Mouse (Mus musculus): ENCODE results near the gene Phlpp1. TPM values are rescaled to one million over a fixed set of nuclear protein-coding genes. Genes with fewer than 3 reads are reported as not detected.

The Phlpp1 gene
- total and polyA plus RNA-seq, 2 experiments: 8.3 to 8.7 TPM

GRCm38 (mm10) chr1:106148386-106149380 lies 22.9 kb upstream of the Phlpp1 start:
- H3K36me3 ChIP-seq (ENCODE audit: control insufficient read depth, insufficient read depth, low read length): no peaks in the 10 kb centered on the region
- 83% methylated on average over 17 of the region's 17 CpGs for WGBS
- H3K27me3 ChIP-seq (ENCODE audit: control insufficient read depth, insufficient read depth, low read length): no peaks in the 10 kb centered on the region
- no peaks in the 10 kb centered on the region for H3K4me1 ChIP-seq (ENCODE audit: control insufficient read depth, insufficient read depth, low read length)
- H3K4me3 ChIP-seq (ENCODE audit: insufficient read depth, low read depth, low read length): no peak overlapping the region
- TF ChIP-seq CTCF (IDR thresholded peaks at IDR 0.05; ENCODE audit: low read depth, low read length) (no peak), POLR2A (IDR thresholded peaks at IDR 0.05; ENCODE audit: extremely low read depth, insufficient read depth, low read length) (no peak)
- H3K79me2 ChIP-seq (ENCODE audit: control insufficient read depth, insufficient read depth, low read length): no peaks in the 10 kb centered on the region
- no peak overlapping the region for H3K9ac ChIP-seq (ENCODE audit: low read depth, low read length)
- no peak for DNase-seq (ENCODE audit: extremely low read depth, low read depth, low spot score)
- H3K27ac ChIP-seq (replicated peaks; ENCODE audit: insufficient read depth, low read depth, low read length): no peak overlapping the region

DNA sequence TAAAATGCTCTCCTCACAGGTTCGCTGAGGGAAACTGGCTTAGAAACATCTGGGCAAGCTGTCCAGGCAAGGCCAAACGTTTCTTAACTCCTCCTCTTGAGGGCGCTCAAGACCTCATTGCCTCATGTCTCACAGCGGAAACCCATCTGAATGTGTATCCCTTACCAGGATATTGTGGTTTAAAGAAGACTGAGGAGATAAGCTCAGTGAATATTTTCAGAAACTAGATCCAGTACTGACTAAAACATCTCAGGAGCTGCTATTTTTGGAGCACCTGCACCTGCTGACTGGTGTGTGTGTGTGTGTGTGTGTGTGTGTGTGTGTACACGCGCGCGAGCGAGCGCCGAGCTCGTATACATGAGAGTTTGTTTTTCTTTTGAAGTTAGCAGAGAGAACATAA lies 19.7 kb upstream of the Phlpp1 start:
- H3K27me3 ChIP-seq (ENCODE audit: control insufficient read depth, insufficient read depth, low read length): no peaks in the 10 kb centered on the region
- H3K27ac ChIP-seq (replicated peaks; ENCODE audit: insufficient read depth, low read depth, low read length): no peak overlapping the region
- H3K36me3 ChIP-seq (ENCODE audit: control insufficient read depth, insufficient read depth, low read length): no peaks in the 10 kb centered on the region
- TF ChIP-seq POLR2A (IDR thresholded peaks at IDR 0.05; ENCODE audit: extremely low read depth, insufficient read depth, low read length) (no peak), CTCF (IDR thresholded peaks at IDR 0.05; ENCODE audit: low read depth, low read length) (peak; percentile 67; the same call in 1 of the 2 replicates)
- H3K9ac ChIP-seq (ENCODE audit: low read depth, low read length): no peak overlapping the region
- peaks cover 4% of the 10 kb centered on the region; the same call in 1 of the 2 replicates for H3K4me1 ChIP-seq (ENCODE audit: control insufficient read depth, insufficient read depth, low read length)
- no peak overlapping the region for H3K4me3 ChIP-seq (ENCODE audit: insufficient read depth, low read depth, low read length)
- peak; percentile 63 for DNase-seq (ENCODE audit: extremely low read depth, low read depth, low spot score)
- H3K79me2 ChIP-seq (ENCODE audit: control insufficient read depth, insufficient read depth, low read length): no peaks in the 10 kb centered on the region
- WGBS: 75% methylated on average over 12 of the region's 12 CpGs

DNA sequence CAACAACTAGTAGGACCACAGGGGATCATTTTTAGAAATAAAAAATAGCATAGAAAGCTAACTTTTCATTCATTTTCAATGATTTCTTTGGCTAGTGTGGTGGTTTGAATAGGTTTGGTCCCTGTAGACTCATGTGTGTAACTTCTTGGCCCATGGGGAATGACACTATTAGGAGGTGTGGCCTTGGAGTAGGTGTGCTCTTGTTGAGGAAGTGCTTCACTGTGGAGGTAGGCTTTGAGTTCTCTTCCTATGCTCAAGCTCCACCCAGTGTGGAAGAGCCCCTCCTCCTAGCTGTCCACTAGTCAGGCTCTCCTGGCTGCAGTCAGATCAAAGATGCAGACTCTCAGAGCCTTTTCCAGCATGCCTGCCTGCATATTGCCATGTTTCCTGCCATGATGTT lies 18.8 kb upstream of the Phlpp1 start:
- H3K79me2 ChIP-seq (ENCODE audit: control insufficient read depth, insufficient read depth, low read length): no peaks in the 10 kb centered on the region
- peaks cover 4% of the 10 kb centered on the region; the same call in 1 of the 2 replicates for H3K4me1 ChIP-seq (ENCODE audit: control insufficient read depth, insufficient read depth, low read length)
- H3K27ac ChIP-seq (replicated peaks; ENCODE audit: insufficient read depth, low read depth, low read length): no peak overlapping the region
- no peak for TF ChIP-seq CTCF (IDR thresholded peaks at IDR 0.05; ENCODE audit: low read depth, low read length)
- no peak for TF ChIP-seq POLR2A (IDR thresholded peaks at IDR 0.05; ENCODE audit: extremely low read depth, insufficient read depth, low read length)
- no peaks in the 10 kb centered on the region for H3K27me3 ChIP-seq (ENCODE audit: control insufficient read depth, insufficient read depth, low read length)
- no peak overlapping the region for H3K4me3 ChIP-seq (ENCODE audit: insufficient read depth, low read depth, low read length)
- H3K9ac ChIP-seq (ENCODE audit: low read depth, low read length): no peak overlapping the region
- H3K36me3 ChIP-seq (ENCODE audit: control insufficient read depth, insufficient read depth, low read length): no peaks in the 10 kb centered on the region
- peak; percentile 37 for DNase-seq (ENCODE audit: extremely low read depth, low read depth, low spot score)

GRCm38 (mm10) chr1:106154590-106154989 lies 17.0 kb upstream of the Phlpp1 start:
- Histone ChIP-seq H3K4me1 (ENCODE audit: control insufficient read depth, insufficient read depth, low read length) (peaks cover 4% of the 10 kb centered on the region; the same call in 1 of the 2 replicates), H3K79me2 (ENCODE audit: control insufficient read depth, insufficient read depth, low read length) (no peaks in the 10 kb centered on the region), H3K36me3 (ENCODE audit: control insufficient read depth, insufficient read depth, low read length) (no peaks in the 10 kb centered on the region), H3K27ac (replicated peaks; ENCODE audit: insufficient read depth, low read depth, low read length) (no peak overlapping the region), H3K9ac (ENCODE audit: low read depth, low read length) (no peak overlapping the region), H3K27me3 (ENCODE audit: control insufficient read depth, insufficient read depth, low read length) (no peaks in the 10 kb centered on the region), H3K4me3 (ENCODE audit: insufficient read depth, low read depth, low read length) (no peak overlapping the region)
- no peak for DNase-seq (ENCODE audit: extremely low read depth, low read depth, low spot score)
- WGBS: 69% methylated on average over 7 of the region's 7 CpGs
- TF ChIP-seq CTCF (IDR thresholded peaks at IDR 0.05; ENCODE audit: low read depth, low read length) (no peak), POLR2A (IDR thresholded peaks at IDR 0.05; ENCODE audit: extremely low read depth, insufficient read depth, low read length) (no peak)

DNA sequence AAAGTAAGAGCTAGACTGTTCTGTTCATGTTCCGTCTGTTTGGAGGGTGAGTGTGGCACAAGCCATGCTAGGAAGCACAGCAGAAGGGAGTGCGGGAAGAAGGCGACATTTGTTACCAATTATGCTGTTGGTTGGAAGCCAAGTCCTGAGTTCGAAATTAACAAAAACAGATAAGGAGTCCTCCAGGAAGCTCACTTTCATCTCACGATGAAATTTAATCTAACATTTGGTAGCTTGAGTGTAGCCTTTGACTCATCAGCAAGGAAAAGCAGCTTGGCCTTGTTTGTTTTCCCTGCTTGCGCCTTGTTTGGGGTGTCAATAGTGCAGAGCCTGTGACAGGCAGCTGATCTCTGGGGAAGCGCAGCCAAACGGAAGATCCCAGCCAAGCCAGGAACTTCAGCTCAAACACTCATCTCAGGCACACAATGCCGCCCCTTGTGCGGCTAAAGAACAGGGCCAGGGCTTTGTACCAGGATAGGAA lies 16.4 kb upstream of the Phlpp1 start:
- H3K9ac ChIP-seq (ENCODE audit: low read depth, low read length): no peak overlapping the region
- no peaks in the 10 kb centered on the region for H3K79me2 ChIP-seq (ENCODE audit: control insufficient read depth, insufficient read depth, low read length)
- peak overlapping the region; percentile 9; the same call in 1 of the 2 replicates for H3K27ac ChIP-seq (replicated peaks; ENCODE audit: insufficient read depth, low read depth, low read length)
- DNase-seq (ENCODE audit: extremely low read depth, low read depth, low spot score): peak; percentile 86
- H3K4me1 ChIP-seq (ENCODE audit: control insufficient read depth, insufficient read depth, low read length): peaks cover 4% of the 10 kb centered on the region; the same call in 1 of the 2 replicates
- no peak for TF ChIP-seq CTCF (IDR thresholded peaks at IDR 0.05; ENCODE audit: low read depth, low read length)
- no peak for TF ChIP-seq POLR2A (IDR thresholded peaks at IDR 0.05; ENCODE audit: extremely low read depth, insufficient read depth, low read length)
- no peak overlapping the region for H3K4me3 ChIP-seq (ENCODE audit: insufficient read depth, low read depth, low read length)
- H3K27me3 ChIP-seq (ENCODE audit: control insufficient read depth, insufficient read depth, low read length): no peaks in the 10 kb centered on the region
- WGBS: 24% methylated on average over 10 of the region's 10 CpGs
- no peaks in the 10 kb centered on the region for H3K36me3 ChIP-seq (ENCODE audit: control insufficient read depth, insufficient read depth, low read length)

All from liver, adult 2 months (tissue).